Mouse (Mus musculus): ENCODE measurements at regions not wholly inside any gene's neighbourhood (a gene's known extent, or its start where the extent isn't known, plus 50 kb on each side); places are given as distances from the start of the nearest gene placed in this dataset.

GRCm38 (mm10) chr2:45681251-45681650 lies 564.1 kb upstream of the Zeb2 start:
- Histone ChIP-seq H3K4me3 (ENCODE audit: control insufficient read depth in 1 of 2, insufficient read depth in 1 of 2, low read depth in 2 of 2, low read length in 2 of 2) (no peak overlapping the region), H3K27me3 (ENCODE audit: control insufficient read depth in 1 of 2, insufficient read depth in 2 of 2, low read length in 2 of 2) (no peaks in the 10 kb centered on the region), H3K9me3 (replicated peaks; ENCODE audit: insufficient read depth, low read length) (no peaks in the 10 kb centered on the region), H3K27ac (ENCODE audit: control insufficient read depth, low read depth, low read length) (no peak overlapping the region), H3K79me2 (ENCODE audit: control insufficient read depth, insufficient read depth, low read length, poor library complexity) (no peaks in the 10 kb centered on the region), H3K4me1 (ENCODE audit: control insufficient read depth in 1 of 2, insufficient read depth in 2 of 2, low read length in 2 of 2) (no peaks in the 10 kb centered on the region), H3K9ac (ENCODE audit: control insufficient read depth, low read depth, low read length, poor library complexity, severe bottlenecking) (no peak overlapping the region), H3K36me3 (ENCODE audit: control insufficient read depth in 1 of 2, insufficient read depth in 2 of 2, low read length in 2 of 2) (no peaks in the 10 kb centered on the region)
- TF ChIP-seq RAD21 (IDR thresholded peaks at IDR 0.05; ENCODE audit: low read depth, low read length), result no peak
- DNase-seq (ENCODE audit: low read depth, low spot score), result no peak

- Histone ChIP-seq H3K9me3 (replicated peaks; ENCODE audit: insufficient read depth, low read length) (no peaks in the 10 kb centered on the region), H3K27ac (ENCODE audit: control insufficient read depth, low read depth, low read length) (no peak overlapping the region), H3K27me3 (ENCODE audit: control insufficient read depth in 1 of 2, insufficient read depth in 2 of 2, low read length in 2 of 2) (no peaks in the 10 kb centered on the region), H3K4me1 (ENCODE audit: control insufficient read depth in 1 of 2, insufficient read depth in 2 of 2, low read length in 2 of 2) (no peaks in the 10 kb centered on the region), H3K4me3 (ENCODE audit: control insufficient read depth in 1 of 2, insufficient read depth in 1 of 2, low read depth in 2 of 2, low read length in 2 of 2) (no peak overlapping the region), H3K9ac (ENCODE audit: control insufficient read depth, low read depth, low read length, poor library complexity, severe bottlenecking) (no peak overlapping the region), H3K36me3 (ENCODE audit: control insufficient read depth in 1 of 2, insufficient read depth in 2 of 2, low read length in 2 of 2) (no peaks in the 10 kb centered on the region), H3K79me2 (ENCODE audit: control insufficient read depth, insufficient read depth, low read length, poor library complexity) (no peaks in the 10 kb centered on the region)
- TF ChIP-seq CTCF (IDR thresholded peaks at IDR 0.05 in 2 of 3, conservative IDR thresholded peaks at IDR 0.05 in 1 of 3; ENCODE audit: control insufficient read depth in 1 of 3, insufficient read depth in 1 of 3, low read depth in 2 of 3, low read length in 3 of 3, poor library complexity in 1 of 3, severe bottlenecking in 1 of 3) (no peak), MAFK (IDR thresholded peaks at IDR 0.05; ENCODE audit: borderline replicate concordance, low read depth, low read length) (peak; percentile 44; the same call in 1 of the 2 replicates)
- no peak for DNase-seq (ENCODE audit: low read depth, low spot score)
Observed at GRCm38 (mm10) chr2:45679101-45679895, 562.1 kb upstream of the Zeb2 start.

DNA sequence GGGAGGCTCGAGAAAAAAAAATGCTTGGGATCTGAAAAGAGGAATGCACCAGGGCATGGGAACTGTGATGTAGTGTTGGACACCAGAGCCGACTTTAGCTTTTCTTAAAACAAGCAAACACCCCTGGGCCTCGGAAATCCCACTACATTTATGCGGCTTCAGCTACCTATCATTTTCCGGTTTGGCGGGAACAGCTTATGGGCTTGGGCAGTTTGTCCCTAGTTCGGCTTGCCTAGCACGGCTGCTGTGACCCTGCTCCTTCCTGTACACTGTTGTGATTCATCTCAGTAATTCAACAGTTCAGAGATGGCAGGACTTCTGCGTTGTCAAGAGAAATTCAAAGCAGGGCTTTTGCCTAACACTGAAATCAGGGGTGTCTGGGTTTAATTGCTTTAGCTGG lies 561.5 kb upstream of the Zeb2 start:
- no peaks in the 10 kb centered on the region for H3K9me3 ChIP-seq (replicated peaks; ENCODE audit: insufficient read depth, low read length)

More for the DNA sequence above, 561.5 kb upstream of the Zeb2 start:
- Histone ChIP-seq H3K79me2 (ENCODE audit: control insufficient read depth, insufficient read depth, low read length, poor library complexity) (no peaks in the 10 kb centered on the region), H3K27ac (ENCODE audit: control insufficient read depth, low read depth, low read length) (no peak overlapping the region), H3K4me3 (ENCODE audit: control insufficient read depth in 1 of 2, insufficient read depth in 1 of 2, low read depth in 2 of 2, low read length in 2 of 2) (no peak overlapping the region), H3K36me3 (ENCODE audit: control insufficient read depth in 1 of 2, insufficient read depth in 2 of 2, low read length in 2 of 2) (no peaks in the 10 kb centered on the region), H3K4me1 (ENCODE audit: control insufficient read depth in 1 of 2, insufficient read depth in 2 of 2, low read length in 2 of 2) (no peaks in the 10 kb centered on the region), H3K27me3 (ENCODE audit: control insufficient read depth in 1 of 2, insufficient read depth in 2 of 2, low read length in 2 of 2) (no peaks in the 10 kb centered on the region), H3K9ac (ENCODE audit: control insufficient read depth, low read depth, low read length, poor library complexity, severe bottlenecking) (no peak overlapping the region)
- TF ChIP-seq USF1 (IDR thresholded peaks at IDR 0.05; ENCODE audit: low read depth, low read length), result no peak
- TF ChIP-seq RCOR1 (IDR thresholded peaks at IDR 0.05; ENCODE audit: low read depth, low read length), result no peak
- no peak for TF ChIP-seq POLR2A (IDR thresholded peaks at IDR 0.05; ENCODE audit: control insufficient read depth in 1 of 2, insufficient read depth in 1 of 2, low read depth in 1 of 2, low read length in 2 of 2, poor library complexity in 1 of 2)
- no peak for TF ChIP-seq ETS1 (IDR thresholded peaks at IDR 0.05; ENCODE audit: low read depth, low read length)
- TF ChIP-seq GATA1 (IDR thresholded peaks at IDR 0.05; ENCODE audit: low read depth, low read length), result no peak
- no peak for TF ChIP-seq HCFC1 (IDR thresholded peaks at IDR 0.05; ENCODE audit: low read depth, low read length)
- no peak for TF ChIP-seq CHD1 (IDR thresholded peaks at IDR 0.05; ENCODE audit: low read depth, low read length)
- TF ChIP-seq POLR2AphosphoS5 (IDR thresholded peaks at IDR 0.05; ENCODE audit: borderline replicate concordance, low read depth, low read length), result no peak
- no peak for TF ChIP-seq JUND (IDR thresholded peaks at IDR 0.05; ENCODE audit: low read depth, low read length)
- no peak for TF ChIP-seq BHLHE40 (IDR thresholded peaks at IDR 0.05; ENCODE audit: borderline replicate concordance, low read depth, low read length)
- TF ChIP-seq MYC (IDR thresholded peaks at IDR 0.05; ENCODE audit: low read depth, low read length), result no peak
- no peak for TF ChIP-seq MYB (IDR thresholded peaks at IDR 0.05; ENCODE audit: low read depth, low read length)
- TF ChIP-seq KAT2A (conservative IDR thresholded peaks at IDR 0.05; ENCODE audit: low read depth, low read length), result no peak
- DNase-seq (ENCODE audit: low read depth, low spot score), result no peak
